Mouse (Mus musculus) common myeloid progenitor, adult 5-6 weeks (primary cell): Measurements from ENCODE around the gene Irf1. TPM values are rescaled to one million over a fixed set of nuclear protein-coding genes. Genes with fewer than 3 reads are reported as not detected.

Experiments used
- total RNA-seq: library from RNA; stranded (forward); fragments of 200-1000, 187-1606 nt; gene quantifications from 2 replicates; pipeline ENCODE4 v1.2.3, GENCODE M21; 2017

Irf1 gene
- total RNA-seq, 1 experiment from 2014 or later, result 57.2 TPM

Other genes starting within 250 kb of the Irf1 start
- gene Kif3a, start 202.6 kb upstream of the Irf1 start, total RNA-seq, result 18.9 and 20.0 TPM in 2 replicates
- 0.73 TPM in 1 of 2 replicates, not detected in the other for gene Il4, start 151.3 kb upstream of the Irf1 start, total RNA-seq
- gene Il13, start 135.3 kb upstream of the Irf1 start, total RNA-seq, result 2.1 TPM in 1 of 2 replicates, not detected in the other
- gene Rad50, start 62.7 kb upstream of the Irf1 start, total RNA-seq, result 110 and 112 TPM in 2 replicates
- not detected in 2 replicates for gene Il5, start 49.2 kb upstream of the Irf1 start, total RNA-seq
- gene Gm17334, start 3.2 kb downstream of the Irf1 start, total RNA-seq, result 0.69 TPM in 1 of 2 replicates, not detected in the other
- gene Gm12216, start 89.2 kb downstream of the Irf1 start, total RNA-seq, result 3.6 and 4.5 TPM in 2 replicates
- 7.8 and 11.0 TPM in 2 replicates for gene Slc22a5, start 121.6 kb downstream of the Irf1 start, total RNA-seq
- gene Slc22a21, start 210.3 kb downstream of the Irf1 start, total RNA-seq, result 1.6 and 1.9 TPM in 2 replicates